Mouse (Mus musculus): ENCODE data around the gene Lingo3. TPM values are rescaled to one million over a fixed set of nuclear protein-coding genes. Genes with fewer than 3 reads are reported as not detected.

Lingo3 gene
- polyA plus RNA-seq, 1 experiment from 2014 or later = 6.2 TPM

DNA sequence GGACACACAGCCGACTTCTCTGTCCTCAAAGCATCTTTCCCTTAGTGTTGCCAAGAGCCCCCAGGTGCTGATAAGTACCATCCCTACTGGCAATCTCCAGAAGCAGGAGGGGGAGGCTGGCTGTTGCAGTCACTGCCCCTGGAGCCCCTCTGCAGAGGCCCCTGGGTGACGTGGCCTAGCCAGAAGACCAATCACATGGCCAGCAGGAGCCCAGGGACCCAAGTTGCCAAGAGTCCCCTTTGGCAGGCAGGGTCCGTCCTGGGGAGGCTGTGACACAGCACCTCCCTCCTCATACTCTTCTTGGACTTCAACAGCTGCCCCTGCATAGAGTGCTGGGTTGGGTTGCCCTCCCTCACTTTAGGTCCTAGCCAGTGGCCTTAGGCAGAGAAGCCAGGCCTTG lies 40.8 kb downstream of the Lingo3 start:
- Histone ChIP-seq H3K4me2 (ENCODE audit: low read length) (no peak overlapping the region), H3K9me3 (ENCODE audit: control insufficient read depth, low read length) (no peaks in the 10 kb centered on the region), H3K36me3 (ENCODE audit: control insufficient read depth, insufficient read depth, low read length) (peaks cover 54% of the 10 kb centered on the region), H3K4me1 (ENCODE audit: control insufficient read depth, insufficient read depth, low read length) (peaks cover 26% of the 10 kb centered on the region), H3K27ac (replicated peaks; ENCODE audit: low read depth, low read length) (no peak overlapping the region), H3K4me3 (replicated peaks; ENCODE audit: low read depth, low read length) (no peak overlapping the region), H3K27me3 (ENCODE audit: control insufficient read depth, insufficient read depth, low read length) (no peaks in the 10 kb centered on the region), H3K9ac (replicated peaks; ENCODE audit: low read length) (no peak overlapping the region)
- DNase-seq (no peak), ATAC-seq (ENCODE audit: low FRiP score, low TSS enrichment) (no peak)
- 82% methylated on average over 3 of the region's 3 CpGs for WGBS

DNA sequence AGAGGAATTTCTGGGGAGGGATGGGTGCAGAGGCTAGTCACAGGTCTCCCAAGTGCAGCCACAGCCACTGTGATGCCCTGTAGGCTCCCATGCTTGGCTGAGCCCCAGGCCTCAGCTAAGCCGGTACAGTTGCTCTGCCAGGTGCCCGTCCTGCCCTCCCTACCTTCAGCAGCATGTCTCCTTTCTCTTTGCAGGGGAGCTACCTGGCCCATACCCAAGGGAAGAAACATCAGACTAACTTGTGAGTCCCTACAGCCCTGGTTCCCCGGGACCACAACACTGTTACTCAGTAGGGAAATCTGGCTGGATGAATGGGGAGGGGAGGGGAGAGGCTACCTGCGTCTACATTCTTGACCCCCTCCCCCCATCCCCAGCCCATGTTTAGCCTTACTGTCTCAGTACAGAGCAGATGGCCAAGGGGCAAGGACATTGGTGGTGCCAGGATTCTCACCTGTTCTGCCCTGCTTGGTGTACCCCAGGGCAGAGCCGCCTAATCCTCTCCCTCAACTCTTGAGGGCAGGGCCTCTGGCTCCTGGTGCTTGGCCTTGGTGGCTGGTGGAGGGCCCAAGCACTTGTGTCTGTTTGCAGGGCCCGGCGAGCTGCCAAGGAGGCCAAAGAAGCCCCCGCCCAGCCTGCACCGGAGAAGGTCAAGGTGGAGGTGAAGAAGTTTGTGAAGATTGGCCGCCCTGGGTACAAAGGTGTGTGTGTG lies 41.5 kb downstream of the Lingo3 start:
- H3K4me1 ChIP-seq (ENCODE audit: control insufficient read depth, insufficient read depth, low read length) = peaks cover 22% of the 10 kb centered on the region
- no peak for ATAC-seq (ENCODE audit: low FRiP score, low TSS enrichment)
- peaks cover 54% of the 10 kb centered on the region for H3K36me3 ChIP-seq (ENCODE audit: control insufficient read depth, insufficient read depth, low read length)
- H3K27ac ChIP-seq (replicated peaks; ENCODE audit: low read depth, low read length) = no peak overlapping the region
- H3K9ac ChIP-seq (replicated peaks; ENCODE audit: low read length) = no peak overlapping the region
- no peak overlapping the region for H3K4me2 ChIP-seq (ENCODE audit: low read length)
- no peaks in the 10 kb centered on the region for H3K9me3 ChIP-seq (ENCODE audit: control insufficient read depth, low read length)
- 94% methylated on average over 10 of the region's 10 CpGs for WGBS
- no peak for DNase-seq
- H3K27me3 ChIP-seq (ENCODE audit: control insufficient read depth, insufficient read depth, low read length) = no peaks in the 10 kb centered on the region
- no peak overlapping the region for H3K4me3 ChIP-seq (replicated peaks; ENCODE audit: low read depth, low read length)

- Histone ChIP-seq H3K4me1 (ENCODE audit: control insufficient read depth, insufficient read depth, low read length) (peaks cover 22% of the 10 kb centered on the region), H3K4me3 (replicated peaks; ENCODE audit: low read depth, low read length) (peak overlapping the region; percentile 88), H3K9me3 (ENCODE audit: control insufficient read depth, low read length) (no peaks in the 10 kb centered on the region), H3K36me3 (ENCODE audit: control insufficient read depth, insufficient read depth, low read length) (peaks cover 66% of the 10 kb centered on the region), H3K9ac (replicated peaks; ENCODE audit: low read length) (peak overlapping the region; percentile 91), H3K4me2 (ENCODE audit: low read length) (peak overlapping the region; percentile 82), H3K27me3 (ENCODE audit: control insufficient read depth, insufficient read depth, low read length) (no peaks in the 10 kb centered on the region), H3K27ac (replicated peaks; ENCODE audit: low read depth, low read length) (peak overlapping the region; percentile 91)
- WGBS = 3% methylated on average over 18 of the region's 18 CpGs
- no peak for ATAC-seq (ENCODE audit: low FRiP score, low TSS enrichment)
- peak; percentile 13 for DNase-seq
Observed at GRCm38 (mm10) chr10:80799070-80799566, 44.7 kb downstream of the Lingo3 start.

DNA sequence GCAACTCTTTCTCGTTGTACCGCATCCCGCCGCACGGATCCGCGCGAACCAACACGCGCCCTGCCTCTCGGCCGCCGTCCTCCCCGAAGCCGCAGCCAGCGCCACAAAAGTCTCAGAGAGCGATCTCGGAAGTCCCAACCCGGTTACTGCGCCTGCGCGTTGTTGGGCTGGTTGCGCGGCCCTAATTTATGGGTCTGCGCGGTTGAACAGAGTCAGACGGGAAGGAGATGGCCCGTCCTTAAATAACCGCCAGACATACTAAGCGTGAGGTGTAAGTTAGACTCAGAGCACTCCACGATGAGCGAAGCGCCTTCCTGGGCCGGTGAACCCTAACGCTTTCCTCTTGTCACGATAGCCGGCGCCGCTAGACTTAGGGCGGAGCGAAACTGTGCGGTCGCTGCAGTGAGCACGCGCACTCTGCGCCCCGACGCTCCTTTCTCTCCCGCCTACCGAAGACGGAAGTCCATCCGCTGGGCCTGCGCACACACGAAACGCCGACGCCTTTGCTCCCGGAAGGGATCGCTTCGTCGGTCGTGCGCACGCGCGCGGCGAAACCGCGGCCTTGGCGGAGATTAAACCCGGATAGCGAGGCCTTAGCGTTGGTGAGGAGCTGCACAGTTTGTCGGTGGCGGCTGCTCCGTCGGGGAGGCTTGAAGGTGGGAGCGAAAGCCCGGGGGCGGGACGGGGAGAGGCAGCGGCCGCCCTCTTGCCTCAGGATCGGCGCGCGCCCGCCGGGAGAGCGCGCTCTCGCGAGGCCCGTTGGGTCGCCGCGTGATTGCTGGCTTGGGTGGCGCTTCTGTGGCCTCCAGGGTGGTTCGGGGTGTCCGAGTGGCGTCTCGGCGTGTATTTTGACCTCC lies 45.5 kb downstream of the Lingo3 start, which contains the start of the genes Sf3a2 and Plekhj1:
Gene Sf3a2, plus strand, starts transcription at position 49 of the 857 bp plus-strand sequence.
Gene Plekhj1, minus strand, starts transcription at position 477 of the 857 bp plus-strand sequence.
- H3K9ac ChIP-seq (replicated peaks; ENCODE audit: low read length) = peak within 1 kb of the TSS; percentile 91
- H3K9me3 ChIP-seq (ENCODE audit: control insufficient read depth, low read length) = no peaks in the 10 kb centered on the region
- DNase-seq (peak; percentile 98), ATAC-seq (ENCODE audit: low FRiP score, low TSS enrichment) (peak; percentile 89)
- peaks cover 65% of the 10 kb centered on the region for H3K36me3 ChIP-seq (ENCODE audit: control insufficient read depth, insufficient read depth, low read length)
- H3K27me3 ChIP-seq (ENCODE audit: control insufficient read depth, insufficient read depth, low read length) = no peaks in the 10 kb centered on the region
- H3K27ac ChIP-seq (replicated peaks; ENCODE audit: low read depth, low read length) = peak within 1 kb of the TSS; percentile 91
- H3K4me2 ChIP-seq (ENCODE audit: low read length) = peak within 1 kb of the TSS; percentile 82
- WGBS = 0% methylated on average over 104 of the region's 104 CpGs
- H3K4me1 ChIP-seq (ENCODE audit: control insufficient read depth, insufficient read depth, low read length) = peaks cover 22% of the 10 kb centered on the region
- peak within 1 kb of the TSS; percentile 88 for H3K4me3 ChIP-seq (replicated peaks; ENCODE audit: low read depth, low read length)

DNA sequence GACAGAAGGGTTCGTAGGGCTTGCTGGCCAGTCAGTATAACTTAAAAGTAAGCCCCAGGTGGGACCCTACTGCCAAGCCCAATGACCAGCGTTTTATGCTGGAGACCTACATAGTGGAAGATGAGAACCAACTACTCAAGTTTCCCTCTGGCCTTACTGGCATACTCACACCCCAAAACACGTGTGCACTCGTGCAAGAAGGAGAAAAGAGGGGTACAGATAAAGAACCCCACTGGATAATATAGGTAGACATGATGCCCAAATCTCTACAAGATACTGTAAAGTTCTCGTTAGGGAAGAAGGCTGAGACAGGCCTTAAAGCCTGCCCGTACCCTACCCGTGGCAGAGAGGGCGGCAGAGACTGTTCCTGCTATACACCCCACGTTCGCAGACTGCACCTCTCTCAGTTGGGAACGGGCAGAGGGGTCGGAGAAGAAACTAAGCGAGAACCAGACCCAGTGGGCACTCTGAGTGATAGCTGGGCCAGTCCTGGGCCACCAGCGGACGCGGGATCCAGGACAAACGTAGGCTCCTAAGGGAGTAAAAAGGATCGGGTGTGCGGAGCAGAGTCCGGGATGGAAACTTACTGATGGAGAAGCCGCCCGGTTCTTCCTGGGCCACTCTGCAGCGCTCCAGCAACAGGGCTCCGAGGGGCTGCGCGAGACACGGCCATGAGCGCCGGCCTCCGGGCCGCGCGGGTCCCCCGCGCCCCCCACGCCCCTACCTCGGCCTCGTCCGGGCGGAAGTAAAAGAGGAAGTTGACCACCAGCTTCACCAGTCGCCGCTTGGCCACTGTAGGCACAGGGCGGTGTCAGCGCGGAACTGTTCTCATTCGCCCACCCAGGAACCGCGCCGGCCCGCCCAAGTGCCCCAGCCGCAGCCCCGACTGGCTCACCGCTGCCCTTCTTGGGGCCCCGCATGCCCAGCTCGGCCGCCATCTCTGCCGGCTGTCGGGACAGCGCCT lies 46.4 kb downstream of the Lingo3 start:
- Histone ChIP-seq H3K36me3 (ENCODE audit: control insufficient read depth, insufficient read depth, low read length) (peaks cover 65% of the 10 kb centered on the region), H3K27ac (replicated peaks; ENCODE audit: low read depth, low read length) (peak overlapping the region; percentile 91), H3K4me3 (replicated peaks; ENCODE audit: low read depth, low read length) (peak overlapping the region; percentile 88), H3K4me2 (ENCODE audit: low read length) (peak overlapping the region; percentile 82), H3K4me1 (ENCODE audit: control insufficient read depth, insufficient read depth, low read length) (peaks cover 22% of the 10 kb centered on the region), H3K27me3 (ENCODE audit: control insufficient read depth, insufficient read depth, low read length) (no peaks in the 10 kb centered on the region), H3K9ac (replicated peaks; ENCODE audit: low read length) (peak overlapping the region; percentile 91), H3K9me3 (ENCODE audit: control insufficient read depth, low read length) (no peaks in the 10 kb centered on the region)
- ATAC-seq (ENCODE audit: low FRiP score, low TSS enrichment) (peak; percentile 71), DNase-seq (no peak)
- 3% methylated on average over 58 of the region's 59 CpGs for WGBS

GRCm38 (mm10) chr10:80796307-80796848 lies 47.5 kb downstream of the Lingo3 start:
- H3K4me2 ChIP-seq (ENCODE audit: low read length) = peak overlapping the region; percentile 82
- H3K4me3 ChIP-seq (replicated peaks; ENCODE audit: low read depth, low read length) = peak overlapping the region; percentile 5
- DNase-seq (no peak), ATAC-seq (ENCODE audit: low FRiP score, low TSS enrichment) (no peak)
- H3K27me3 ChIP-seq (ENCODE audit: control insufficient read depth, insufficient read depth, low read length) = no peaks in the 10 kb centered on the region
- peaks cover 65% of the 10 kb centered on the region for H3K36me3 ChIP-seq (ENCODE audit: control insufficient read depth, insufficient read depth, low read length)
- 83% methylated on average over 9 of the region's 9 CpGs for WGBS
- H3K9me3 ChIP-seq (ENCODE audit: control insufficient read depth, low read length) = no peaks in the 10 kb centered on the region
- H3K4me1 ChIP-seq (ENCODE audit: control insufficient read depth, insufficient read depth, low read length) = peaks cover 22% of the 10 kb centered on the region
- H3K9ac ChIP-seq (replicated peaks; ENCODE audit: low read length) = peak overlapping the region; percentile 91
- H3K27ac ChIP-seq (replicated peaks; ENCODE audit: low read depth, low read length) = no peak overlapping the region

DNA sequence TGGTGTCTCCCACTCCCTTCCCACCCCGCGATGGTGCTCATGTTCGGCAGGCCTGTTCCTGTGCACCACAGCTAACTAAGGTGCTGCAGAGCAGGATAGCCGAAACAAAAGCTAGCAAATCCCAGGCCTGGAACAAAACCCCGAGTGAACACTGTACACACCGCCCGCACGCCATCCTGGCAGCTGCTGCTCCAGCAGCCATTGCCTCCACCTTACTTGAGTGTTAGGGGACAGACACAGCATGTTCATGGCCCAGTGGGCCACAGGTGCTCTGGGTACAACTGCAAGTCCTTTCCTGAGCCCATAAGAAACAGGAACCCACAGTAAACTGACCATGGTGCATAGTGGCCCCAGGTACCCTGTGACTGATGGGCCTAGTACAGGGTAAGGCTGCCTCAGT lies 49.1 kb downstream of the Lingo3 start:
- H3K9ac ChIP-seq (replicated peaks; ENCODE audit: low read length) = no peak overlapping the region
- 89% methylated on average over 8 of the region's 8 CpGs for WGBS
- H3K4me3 ChIP-seq (replicated peaks; ENCODE audit: low read depth, low read length) = no peak overlapping the region
- no peaks in the 10 kb centered on the region for H3K27me3 ChIP-seq (ENCODE audit: control insufficient read depth, insufficient read depth, low read length)
- no peak overlapping the region for H3K27ac ChIP-seq (replicated peaks; ENCODE audit: low read depth, low read length)
- H3K4me1 ChIP-seq (ENCODE audit: control insufficient read depth, insufficient read depth, low read length) = peaks cover 17% of the 10 kb centered on the region
- no peak overlapping the region for H3K4me2 ChIP-seq (ENCODE audit: low read length)
- H3K9me3 ChIP-seq (ENCODE audit: control insufficient read depth, low read length) = no peaks in the 10 kb centered on the region
- peaks cover 70% of the 10 kb centered on the region for H3K36me3 ChIP-seq (ENCODE audit: control insufficient read depth, insufficient read depth, low read length)
- ATAC-seq (ENCODE audit: low FRiP score, low TSS enrichment) = no peak
- no peak for DNase-seq

DNA sequence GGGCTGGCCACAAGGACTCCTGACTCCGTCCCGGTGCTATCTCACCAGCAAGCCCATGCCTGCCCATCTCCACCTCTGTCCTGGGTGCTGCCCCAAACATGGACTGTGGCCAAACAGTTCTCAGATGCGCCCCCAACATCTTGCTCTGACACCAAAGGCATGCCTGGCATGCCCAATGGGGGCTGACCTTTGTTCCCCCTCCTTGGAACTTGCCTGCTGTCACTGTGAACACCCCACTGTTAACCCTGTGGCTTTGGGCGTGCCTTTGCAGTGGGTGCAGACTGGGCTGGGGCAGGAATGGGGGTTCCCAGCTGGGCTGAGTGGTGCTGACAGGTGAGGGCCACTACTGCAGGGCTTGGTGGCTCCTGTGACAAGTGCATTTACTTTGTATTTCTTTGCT lies 50.0 kb downstream of the Lingo3 start:
- Histone ChIP-seq H3K9me3 (ENCODE audit: control insufficient read depth, low read length) (no peaks in the 10 kb centered on the region), H3K36me3 (ENCODE audit: control insufficient read depth, insufficient read depth, low read length) (peaks cover 79% of the 10 kb centered on the region), H3K9ac (replicated peaks; ENCODE audit: low read length) (no peak overlapping the region), H3K4me2 (ENCODE audit: low read length) (no peak overlapping the region), H3K27ac (replicated peaks; ENCODE audit: low read depth, low read length) (no peak overlapping the region), H3K4me3 (replicated peaks; ENCODE audit: low read depth, low read length) (no peak overlapping the region), H3K27me3 (ENCODE audit: control insufficient read depth, insufficient read depth, low read length) (no peaks in the 10 kb centered on the region), H3K4me1 (ENCODE audit: control insufficient read depth, insufficient read depth, low read length) (peaks cover 11% of the 10 kb centered on the region)
- no peak for ATAC-seq (ENCODE audit: low FRiP score, low TSS enrichment)
- WGBS = 91% methylated on average over 4 of the region's 4 CpGs
- no peak for DNase-seq

All from midbrain, embryonic 14.5 days (tissue).